Mouse (Mus musculus) hindbrain, postnatal 0 days (tissue): Measurements from ENCODE around the gene Atp6v0d1. TPM values are rescaled to one million over a fixed set of nuclear protein-coding genes. Genes with fewer than 3 reads are reported as not detected.

Experiments used
- ATAC-seq: fragments of 200-750 bp; cut with Nextera tagmentation; 2 replicates; pipeline ENCODE4 v1.8.0; 2017; ENCODE audit warnings: mild to moderate bottlenecking, moderate TSS enrichment, moderate library complexity
- DNase-seq: peaks from one replicate; pipeline ENCODE4 v3.0.0-alpha.2; 2015; ENCODE audit warnings: low spot score
- H3K27ac ChIP-seq: fragments of 300-500 bp; sonication (generic); 2 replicates; pipeline ENCODE4 v1.5.1; 2014; ENCODE audit warnings: mild to moderate bottlenecking
- H3K27me3 ChIP-seq: fragments of 300-500 bp; sonication (generic); 2 replicates; pipeline ENCODE4 v1.6.1; 2014; ENCODE audit warnings: low read length, mixed read lengths; ENCODE audit not compliant: insufficient read depth
- H3K36me3 ChIP-seq: fragments of 300-500 bp; sonication (generic); 2 replicates; pipeline ENCODE4 v1.6.1; 2014; ENCODE audit warnings: low read length, mixed read lengths; ENCODE audit not compliant: insufficient read depth
- H3K4me1 ChIP-seq: fragments of 300-500 bp; sonication (generic); 2 replicates; pipeline ENCODE4 v1.6.1; 2014; ENCODE audit warnings: antibody characterized with exemption, low read length, mixed read lengths; ENCODE audit not compliant: insufficient read depth
- H3K4me2 ChIP-seq: fragments of 300-500 bp; sonication (generic); 2 replicates; pipeline ENCODE4 v1.6.1; 2014; ENCODE audit warnings: low read depth, mild to moderate bottlenecking, low read length, moderate library complexity, mixed read lengths
- H3K4me3 ChIP-seq: fragments of 300-500 bp; sonication (generic); 2 replicates; pipeline ENCODE4 v1.5.1; 2014; ENCODE audit warnings: low read length
- H3K9ac ChIP-seq: fragments of 300-500 bp; sonication (generic); replicated peaks from 2 replicates; pipeline ENCODE4 v1.6.1; 2014; ENCODE audit warnings: mild to moderate bottlenecking, low read length, moderate library complexity, mixed read lengths
- H3K9me3 ChIP-seq: fragments of 300-500 bp; sonication (generic); 2 replicates; pipeline ENCODE4 v1.6.1; 2016; ENCODE audit warnings: low read length, mixed read lengths
- CTCF ChIP-seq: IDR thresholded peaks from 2 replicates; pipeline ENCODE4 v1.5.1; 2016; ENCODE audit warnings: antibody characterized with exemption, control low read depth, low read depth
- WGBS: fragments of 180-500 bp; shearing (Covaris S2); extraction: QIAGEN DNeasy Blood & Tissue Kit; methylation state at CpG from one replicate; pipeline ENCODE4 v1.1.7; 2014; 5-methylcytosine and 5-hydroxymethylcytosine counted together
- polyA plus RNA-seq: library from polyadenylated mRNA; unstranded; fragments of >200 nt; fragmentation: Nextera tagmentation; extraction: Ambion mirVana; gene quantifications from 2 replicates; pipeline ENCODE4 v1.2.1, GENCODE M21; 2015
- total RNA-seq: library from RNA; depleted of rRNA; stranded (reverse); fragments of >200 nt; gene quantifications from 2 replicates; pipeline ENCODE4 v1.2.3, GENCODE M21; 2014

Gene Atp6v0d1
- total and polyA plus RNA-seq, 2 experiments from 2014 or later, result 249 to 289 TPM

DNA sequence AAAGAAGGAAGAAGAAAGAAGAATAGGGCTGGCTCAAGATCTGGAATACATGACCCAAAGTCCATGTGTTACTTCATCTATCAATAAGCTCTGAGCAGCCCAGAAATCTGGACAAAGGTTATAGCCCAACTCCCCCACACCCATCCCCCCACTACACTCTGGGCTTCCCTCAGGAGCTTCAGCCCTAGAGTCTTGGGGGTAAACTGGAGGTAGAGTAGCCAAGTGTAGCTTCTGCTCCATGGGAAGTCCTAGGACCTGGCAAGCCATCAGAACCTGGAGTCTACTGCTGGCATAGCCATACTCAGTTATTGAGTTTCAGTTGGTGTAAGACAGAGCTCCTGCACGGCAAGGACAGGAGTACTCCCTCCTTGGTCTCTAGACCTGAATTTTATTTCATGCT, 16.3 kb downstream of the Atp6v0d1 start:
- Histone ChIP-seq H3K4me3 (no peak overlapping the region), H3K27ac (no peak overlapping the region), H3K4me1 (peaks cover 22% of the 10 kb centered on the region), H3K27me3 (no peaks in the 10 kb centered on the region), H3K9ac (no peak overlapping the region), H3K36me3 (no peaks in the 10 kb centered on the region), H3K4me2 (no peak overlapping the region), H3K9me3 (no peaks in the 10 kb centered on the region)
- WGBS, result 91% methylated on average over 1 of the region's 1 CpGs
- no peak for TF ChIP-seq CTCF
- ATAC-seq, result no peak
- DNase-seq, result no peak

DNA sequence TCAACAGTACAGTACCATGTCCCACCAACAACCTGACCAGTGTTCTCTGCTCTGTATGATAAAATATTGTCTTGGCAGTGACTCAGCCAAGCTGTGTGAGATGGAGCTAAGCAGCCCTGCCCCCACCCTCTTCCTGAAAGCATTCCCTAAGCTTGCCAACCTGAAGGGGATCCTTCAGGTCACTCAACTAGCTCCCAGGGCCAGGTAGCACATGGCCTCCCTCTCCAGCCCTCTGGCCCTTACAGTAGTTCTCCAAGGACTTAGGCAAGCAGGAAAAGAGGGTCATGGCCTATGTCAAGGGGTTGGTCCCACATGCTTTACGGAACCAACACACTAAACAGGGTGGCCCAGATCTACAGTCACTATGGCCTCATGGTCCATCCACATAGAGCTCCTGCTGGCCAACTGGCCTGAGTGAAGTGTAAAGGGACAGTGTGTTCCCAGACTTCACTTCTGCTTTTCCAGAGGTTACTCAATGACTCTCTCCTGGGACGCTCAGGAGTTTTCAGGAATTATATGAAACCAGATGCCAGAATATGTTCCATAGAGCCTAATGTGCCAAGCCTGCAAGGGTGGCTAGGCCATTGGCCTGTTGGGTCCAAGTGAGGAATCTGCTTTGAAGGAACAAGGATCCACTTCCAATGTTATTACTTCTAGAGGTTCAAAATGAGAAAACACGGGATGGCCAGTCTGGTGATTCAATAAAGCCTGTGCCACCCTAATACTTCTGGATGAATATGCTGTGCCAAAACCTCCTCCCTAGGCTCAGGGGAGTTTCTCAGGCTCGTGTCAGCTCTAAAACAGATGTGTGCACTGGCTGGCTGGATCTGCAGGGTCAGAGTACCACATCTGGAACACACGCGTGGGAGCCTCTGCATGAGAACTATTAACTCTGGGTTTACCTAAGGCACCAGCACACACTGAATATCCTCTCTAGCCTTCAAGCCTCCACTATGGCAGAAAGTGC, 19.2 kb downstream of the Atp6v0d1 start:
- TF ChIP-seq CTCF, result no peak
- H3K27me3 ChIP-seq, result no peaks in the 10 kb centered on the region
- DNase-seq, result no peak
- no peak overlapping the region for H3K9ac ChIP-seq
- H3K4me2 ChIP-seq, result no peak overlapping the region
- ATAC-seq, result peak; percentile 28; the same call in 1 of the 2 replicates
- no peak overlapping the region for H3K27ac ChIP-seq
- WGBS, result 79% methylated on average over 6 of the region's 6 CpGs
- H3K4me1 ChIP-seq, result peaks cover 26% of the 10 kb centered on the region
- no peaks in the 10 kb centered on the region for H3K9me3 ChIP-seq
- no peaks in the 10 kb centered on the region for H3K36me3 ChIP-seq
- H3K4me3 ChIP-seq, result no peak overlapping the region

DNA sequence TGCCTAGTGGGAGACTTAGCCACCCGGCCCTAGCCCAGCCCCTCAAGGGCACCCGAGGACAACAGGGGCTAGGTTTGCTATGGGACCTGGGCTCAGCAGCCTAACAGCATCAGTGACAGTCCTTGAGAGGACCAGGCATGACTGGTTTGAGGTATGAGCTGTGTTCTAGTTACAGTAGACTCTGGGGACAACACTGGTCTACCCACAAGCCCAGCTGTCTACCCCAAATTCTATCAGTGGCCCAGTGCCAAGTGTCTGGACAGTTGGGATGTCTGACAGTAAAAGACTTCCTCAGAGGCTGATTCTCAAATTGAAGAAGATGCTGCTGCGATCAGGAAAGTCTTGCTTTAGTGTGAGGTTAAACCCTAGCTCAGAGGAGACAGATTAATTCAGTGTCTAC, 20.6 kb downstream of the Atp6v0d1 start:
- Histone ChIP-seq H3K9ac (no peak overlapping the region), H3K36me3 (no peaks in the 10 kb centered on the region), H3K27ac (peak overlapping the region; percentile 54; the same call in 1 of the 2 replicates), H3K4me3 (no peak overlapping the region), H3K9me3 (no peaks in the 10 kb centered on the region), H3K4me2 (no peak overlapping the region), H3K4me1 (peaks cover 26% of the 10 kb centered on the region), H3K27me3 (no peaks in the 10 kb centered on the region)
- WGBS, result 69% methylated on average over 3 of the region's 3 CpGs
- DNase-seq (no peak), ATAC-seq (peak; percentile 14; the same call in 1 of the 2 replicates)
- TF ChIP-seq CTCF, result no peak

DNA sequence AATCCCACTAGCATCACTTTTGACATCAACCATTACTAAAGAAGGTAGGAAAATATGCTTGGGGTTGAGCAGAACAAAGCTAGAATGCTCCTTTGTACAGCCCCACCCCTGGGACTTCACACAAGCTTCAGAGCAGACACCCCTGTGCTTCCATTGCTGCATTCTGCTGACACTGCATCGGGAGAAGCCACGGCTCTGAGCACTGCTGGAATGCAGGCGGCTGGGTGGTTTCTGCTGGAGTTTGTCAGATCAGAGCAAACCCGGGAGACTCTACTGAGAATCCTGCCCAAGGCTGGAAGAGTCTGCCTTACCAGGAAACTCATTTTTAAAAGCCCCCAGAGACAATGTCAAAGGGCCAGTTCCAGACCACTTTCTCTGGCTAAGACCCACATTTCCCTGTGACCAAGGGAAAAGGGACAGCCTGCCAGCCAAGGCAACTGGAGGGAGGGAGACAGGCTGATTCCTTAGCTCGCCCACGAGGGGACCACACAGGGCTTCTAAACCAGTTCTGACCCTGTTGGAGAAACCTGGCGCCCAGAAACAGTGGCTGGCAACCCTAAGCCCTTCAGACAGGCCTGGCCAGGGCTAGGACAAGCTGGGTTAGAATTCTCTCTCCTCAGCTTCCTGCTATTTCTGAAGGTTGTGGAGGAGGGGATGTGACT, 21.2 kb downstream of the Atp6v0d1 start:
- peak overlapping the region; percentile 54; the same call in 1 of the 2 replicates for H3K27ac ChIP-seq
- peak; percentile 74 for ATAC-seq

DNA sequence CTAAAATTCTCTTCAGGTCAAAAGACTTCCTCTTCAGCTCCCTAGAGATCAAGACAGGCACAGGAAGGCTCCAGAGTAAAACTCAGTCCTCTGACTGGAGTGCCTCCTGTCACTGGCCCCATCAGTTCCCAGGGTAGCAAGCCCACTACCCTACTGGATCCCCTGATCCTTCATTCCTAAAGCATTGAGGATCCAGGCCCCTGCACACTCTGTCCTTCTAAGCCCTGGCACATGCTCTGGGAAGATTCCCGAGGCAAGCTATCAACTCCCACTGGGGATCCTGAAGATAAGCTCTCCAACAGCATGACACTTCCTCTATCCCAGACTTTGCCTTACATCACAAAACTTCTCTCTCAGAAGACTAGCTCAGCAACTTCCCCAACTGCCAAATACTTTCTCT, 22.1 kb downstream of the Atp6v0d1 start:
- Histone ChIP-seq H3K9ac (no peak overlapping the region), H3K27ac (peak overlapping the region; percentile 54; the same call in 1 of the 2 replicates), H3K36me3 (peaks cover 5% of the 10 kb centered on the region; the same call in 1 of the 2 replicates), H3K9me3 (no peaks in the 10 kb centered on the region), H3K4me2 (no peak overlapping the region), H3K27me3 (no peaks in the 10 kb centered on the region), H3K4me3 (no peak overlapping the region), H3K4me1 (peaks cover 26% of the 10 kb centered on the region)
- WGBS, result 29% methylated on average over 1 of the region's 1 CpGs
- DNase-seq, result no peak
- no peak for TF ChIP-seq CTCF
- ATAC-seq, result no peak

More for the DNA sequence above, 21.2 kb downstream of the Atp6v0d1 start:
- Histone ChIP-seq H3K9ac (no peak overlapping the region), H3K4me1 (peaks cover 26% of the 10 kb centered on the region), H3K9me3 (no peaks in the 10 kb centered on the region), H3K4me2 (no peak overlapping the region), H3K4me3 (no peak overlapping the region), H3K36me3 (no peaks in the 10 kb centered on the region), H3K27me3 (no peaks in the 10 kb centered on the region)
- TF ChIP-seq CTCF, result no peak
- DNase-seq, result peak; percentile 55
- 30% methylated on average over 7 of the region's 7 CpGs for WGBS

DNA sequence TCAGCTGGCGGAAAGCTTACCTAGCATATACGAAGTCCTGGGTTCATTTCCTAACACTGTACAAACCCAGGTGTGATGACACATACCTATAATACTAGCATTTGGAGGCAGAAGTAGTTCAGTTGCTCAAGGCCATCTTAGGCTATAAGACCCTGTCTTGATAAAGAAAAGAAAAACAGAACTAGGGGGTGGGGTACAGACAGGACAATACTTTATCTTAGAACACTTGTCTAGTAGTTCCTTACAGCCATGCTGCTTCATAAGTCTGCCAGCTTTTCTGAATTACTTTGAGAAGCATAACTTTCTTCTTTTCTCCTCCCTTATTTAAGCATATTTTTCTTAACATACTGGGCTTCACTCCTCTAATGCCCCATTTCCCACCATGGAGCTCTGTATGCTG, 23.0 kb downstream of the Atp6v0d1 start:
- WGBS, result 98% methylated on average over 2 of the region's 2 CpGs

More for the DNA sequence above, 23.0 kb downstream of the Atp6v0d1 start:
- Histone ChIP-seq H3K9ac (no peak overlapping the region), H3K27ac (no peak overlapping the region), H3K9me3 (no peaks in the 10 kb centered on the region), H3K4me3 (no peak overlapping the region), H3K4me2 (no peak overlapping the region), H3K27me3 (no peaks in the 10 kb centered on the region), H3K4me1 (peaks cover 26% of the 10 kb centered on the region), H3K36me3 (peaks cover 12% of the 10 kb centered on the region; the same call in 1 of the 2 replicates)
- ATAC-seq (no peak), DNase-seq (no peak)
- no peak for TF ChIP-seq CTCF
